Mouse (Mus musculus) frontal cortex, postnatal 25 days (tissue): ENCODE data around the gene Arpc1a.
"Not testable (repeated sequence)": the region's sequence is repeated elsewhere in the genome, so short reads cannot be mapped to it uniquely, and the experiment has no call there.

Experiments
- DNase-seq, 2 experiments: peaks; one replicate each; pipeline ENCODE4 v3.0.0; 2022; ENCODE audit warnings: low spot score in 2 of 2

Arpc1a gene

GRCm38 (mm10) chr5:145083632-145084451, at the start of gene Arpc1a, which contains the start of gene Kpna7:
Arpc1a (plus strand) TSS chr5:145083830.
Kpna7 (minus strand) TSS chr5:145084030.
- peak; percentile 73 to 79 for DNase-seq

- DNase-seq, result no peak
These were observed 42.0 kb upstream of the Arpc1a start for GRCm38 (mm10) chr5:145041628-145042027.

GRCm38 (mm10) chr5:145042690-145043089, 40.9 kb upstream of the Arpc1a start, which contains the start of gene 1700018F24Rik:
1700018F24Rik (plus strand) TSS chr5:145042990.
- not testable (repeated sequence) for DNase-seq

- DNase-seq, result not testable (repeated sequence)
These were observed 29.4 kb upstream of the Arpc1a start for GRCm38 (mm10) chr5:145054187-145054586.

- DNase-seq, result no peak
These were observed 25.7 kb upstream of the Arpc1a start for GRCm38 (mm10) chr5:145057907-145058306.

GRCm38 (mm10) chr5:145058722-145059121, 24.9 kb upstream of the Arpc1a start:
- no peak for DNase-seq

- no peak for DNase-seq
These were observed 24.1 kb upstream of the Arpc1a start for GRCm38 (mm10) chr5:145059524-145059923.

GRCm38 (mm10) chr5:145064765-145065340, 18.8 kb upstream of the Arpc1a start:
- no peak for DNase-seq

GRCm38 (mm10) chr5:145068863-145069262, 14.8 kb upstream of the Arpc1a start:
- no peak for DNase-seq

- DNase-seq, result peak; percentile 51 to 80
These were observed 13.9 kb upstream of the Arpc1a start for GRCm38 (mm10) chr5:145069707-145070106.

- DNase-seq, result no peak
These were observed 12.3 kb upstream of the Arpc1a start for GRCm38 (mm10) chr5:145071342-145071741.

- DNase-seq, result no peak
These were observed 8.5 kb upstream of the Arpc1a start for GRCm38 (mm10) chr5:145075081-145075480.

- no peak for DNase-seq
These were observed 1.6 kb upstream of the Arpc1a start for GRCm38 (mm10) chr5:145081866-145082613.

GRCm38 (mm10) chr5:145083201-145083600, 429 bp upstream of the Arpc1a start:
- not testable (repeated sequence) for DNase-seq

- DNase-seq, result no peak
These were observed 1.2 kb downstream of the Arpc1a start for GRCm38 (mm10) chr5:145084822-145085221.

- DNase-seq, result no peak
These were observed 4.6 kb downstream of the Arpc1a start for GRCm38 (mm10) chr5:145088186-145088585.

- no peak for DNase-seq
These were observed 6.2 kb downstream of the Arpc1a start for GRCm38 (mm10) chr5:145089878-145090277.

GRCm38 (mm10) chr5:145096195-145096594, 12.6 kb downstream of the Arpc1a start:
- DNase-seq, result no peak

- DNase-seq, result no peak
These were observed 14.8 kb downstream of the Arpc1a start for GRCm38 (mm10) chr5:145098340-145098821.

GRCm38 (mm10) chr5:145100960-145101359, 17.3 kb downstream of the Arpc1a start:
- DNase-seq, result no peak

GRCm38 (mm10) chr5:145101451-145101850, 17.8 kb downstream of the Arpc1a start:
- not testable (repeated sequence) for DNase-seq

- DNase-seq, result no peak
These were observed 19.1 kb downstream of the Arpc1a start for GRCm38 (mm10) chr5:145102706-145103105.
